Mouse (Mus musculus): ENCODE data around the gene Arpp19.

Arpp19 gene

DNA sequence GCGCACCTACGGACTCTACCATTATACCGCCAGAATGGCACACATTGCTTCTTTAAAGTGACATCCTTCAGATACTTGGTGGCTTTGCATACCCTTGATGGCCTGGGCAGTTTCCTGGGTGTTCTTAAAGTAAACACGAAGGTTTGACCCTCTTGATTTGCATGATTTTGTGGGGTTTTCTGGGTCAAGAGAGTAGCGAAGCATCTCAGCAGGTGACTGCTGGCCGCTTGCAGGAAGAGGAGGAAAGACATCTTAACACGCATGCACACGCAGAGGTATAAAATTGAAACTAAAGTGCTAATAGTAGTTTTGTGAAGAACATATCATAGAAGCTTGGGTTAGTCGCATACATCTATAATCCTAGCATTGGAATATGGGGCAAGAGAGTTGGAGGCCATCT, 61.5 kb downstream of the Arpp19 start:
- in situ Hi-C loops (cut with MboI, MseI): no loop called here

DNA sequence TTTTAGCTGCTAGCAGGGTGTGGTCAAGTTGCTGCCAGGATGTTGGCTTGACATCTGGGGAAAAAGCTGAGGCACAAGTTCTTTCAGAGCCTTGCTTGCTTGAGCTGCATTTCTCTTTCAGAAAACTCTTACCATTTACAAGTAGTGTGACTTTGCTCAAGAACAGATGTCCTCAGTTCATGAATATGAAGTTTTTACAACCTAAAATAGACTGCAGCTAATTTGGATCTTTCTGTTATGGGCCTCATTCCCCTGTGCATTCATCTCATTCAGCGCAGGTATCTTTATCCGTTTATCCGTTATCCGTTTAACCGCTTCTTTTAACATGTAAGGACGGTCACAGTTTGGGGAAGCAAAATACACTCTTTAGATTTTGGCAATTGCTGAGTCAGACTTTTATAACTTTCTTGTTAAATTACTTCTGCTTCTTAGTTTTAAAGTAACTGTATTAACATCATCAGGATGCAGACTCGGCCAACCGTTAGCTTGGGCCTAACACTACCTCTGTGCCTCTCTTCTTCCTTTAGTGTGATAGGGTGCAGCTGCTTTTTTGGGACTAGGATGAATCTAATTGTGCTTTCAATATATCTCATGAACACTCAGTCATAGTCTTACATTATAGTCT, 62.9 kb downstream of the Arpp19 start:
- in situ Hi-C loops (cut with MboI, MseI): no loop called here

GRCm38 (mm10) chr9:75102131-75102530, 64.7 kb downstream of the Arpp19 start:
- in situ Hi-C loops (cut with MboI, MseI): no loop called here

Data from regulatory T cell (primary cell).